Mouse (Mus musculus) heart, embryonic 16.5 days (tissue): ENCODE results near the gene Tdrd7. TPM values are rescaled to one million over a fixed set of nuclear protein-coding genes. Genes with fewer than 3 reads are reported as not detected.

Experiments used
- ATAC-seq: fragments of 200-750 bp; cut with Nextera tagmentation; replicated peaks from 2 replicates; pipeline ENCODE4 v1.8.0; 2017; ENCODE audit warnings: moderate number of reproducible peaks; ENCODE audit not compliant: insufficient read depth, low FRiP score; ENCODE audit errors: extremely low read depth
- H3K27ac ChIP-seq: fragments of 300-500 bp; sonication (generic); 2 replicates; pipeline ENCODE4 v1.5.1; 2014; ENCODE audit warnings: mild to moderate bottlenecking, low read length, control low read depth, moderate library complexity
- H3K27me3 ChIP-seq: fragments of 300-500 bp; sonication (generic); 2 replicates; pipeline ENCODE4 v1.6.1; 2014; ENCODE audit warnings: low read length, mixed read lengths; ENCODE audit not compliant: control insufficient read depth, insufficient read depth
- H3K36me3 ChIP-seq: fragments of 300-500 bp; sonication (generic); 2 replicates; pipeline ENCODE4 v1.6.1; 2014; ENCODE audit not compliant: control insufficient read depth, insufficient read depth
- H3K4me1 ChIP-seq: fragments of 300-500 bp; sonication (generic); 2 replicates; pipeline ENCODE4 v1.6.1; 2014; ENCODE audit warnings: low read length, mixed read lengths; ENCODE audit not compliant: control insufficient read depth, insufficient read depth
- H3K4me2 ChIP-seq: fragments of 300-500 bp; sonication (generic); 2 replicates; pipeline ENCODE4 v1.6.1; 2014; ENCODE audit warnings: low read depth, mild to moderate bottlenecking, control low read depth, low read length
- H3K4me3 ChIP-seq: fragments of 300-500 bp; sonication (generic); 2 replicates; pipeline ENCODE4 v1.5.1; 2014; ENCODE audit warnings: mild to moderate bottlenecking, control low read depth, low read length
- H3K9ac ChIP-seq: fragments of 300-500 bp; sonication (generic); 2 replicates; pipeline ENCODE4 v1.6.1; 2014; ENCODE audit warnings: low read length, control low read depth
- H3K9me3 ChIP-seq: fragments of 300-500 bp; sonication (generic); replicated peaks from 2 replicates; pipeline ENCODE4 v1.6.1; 2016; ENCODE audit warnings: low read length; ENCODE audit not compliant: control insufficient read depth
- WGBS: fragments of 180-500 bp; shearing (Covaris S2); extraction: QIAGEN DNeasy Blood & Tissue Kit; methylation state at CpG from one replicate; pipeline ENCODE4 v1.1.7; 2014; 5-methylcytosine and 5-hydroxymethylcytosine counted together
- polyA plus RNA-seq: library from polyadenylated mRNA; unstranded; fragments of >200 nt; fragmentation: Nextera tagmentation; extraction: Ambion mirVana; gene quantifications from 2 replicates; pipeline ENCODE4 v1.2.1, GENCODE M21; 2015

Tdrd7 gene
- polyA plus RNA-seq, 1 experiment from 2014 or later = 18.5 TPM

DNA sequence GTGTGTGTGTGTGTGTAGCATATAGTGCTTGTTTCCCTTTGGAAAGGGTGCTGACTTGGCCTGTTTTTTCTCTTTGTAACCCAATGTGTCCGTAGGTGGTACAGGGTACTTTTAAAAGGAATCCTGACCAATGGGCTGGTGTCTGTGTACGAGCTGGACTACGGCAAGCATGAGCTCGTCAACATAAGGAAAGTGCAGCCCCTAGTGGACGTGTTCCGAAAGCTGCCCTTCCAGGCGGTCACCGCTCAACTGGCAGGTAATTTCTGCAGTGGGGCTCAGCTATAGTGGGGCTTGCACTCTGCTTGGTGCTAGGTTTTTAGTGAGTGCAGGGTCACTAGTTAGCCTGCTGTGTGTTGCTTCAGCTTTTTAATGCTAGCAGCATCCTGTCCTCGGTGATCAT, 64.4 kb downstream of the Tdrd7 start:
- Histone ChIP-seq H3K36me3 (no peaks in the 10 kb centered on the region), H3K4me2 (no peak overlapping the region), H3K27me3 (no peaks in the 10 kb centered on the region), H3K9ac (no peak overlapping the region), H3K4me1 (peaks cover 22% of the 10 kb centered on the region), H3K4me3 (no peak overlapping the region), H3K27ac (no peak overlapping the region), H3K9me3 (no peaks in the 10 kb centered on the region)
- WGBS = 39% methylated on average over 9 of the region's 9 CpGs
- ATAC-seq = no peak

DNA sequence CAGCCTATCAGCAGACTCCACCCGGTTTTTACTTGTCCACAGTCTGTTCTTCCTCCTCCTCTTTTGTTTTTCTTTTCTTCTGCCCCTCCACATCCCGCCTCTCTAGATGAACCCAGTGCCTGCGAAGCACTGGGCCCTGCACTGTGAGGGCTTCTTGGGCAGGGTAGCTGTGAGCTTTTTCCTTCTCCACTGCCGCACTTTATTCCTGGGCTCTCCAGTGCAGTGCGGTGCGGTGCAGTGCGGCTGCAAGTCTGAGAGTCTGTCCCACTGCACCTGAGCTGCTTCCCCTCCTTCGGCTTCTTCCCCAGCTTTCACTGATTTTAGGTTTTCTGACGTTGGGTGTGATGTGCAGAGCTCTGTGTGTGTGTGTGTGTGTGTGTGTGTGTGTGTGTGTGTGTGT, 67.3 kb downstream of the Tdrd7 start:
- H3K4me1 ChIP-seq = peaks cover 22% of the 10 kb centered on the region
- H3K27ac ChIP-seq = peak overlapping the region; percentile 82
- H3K9ac ChIP-seq = peak overlapping the region; percentile 59
- no peak overlapping the region for H3K4me3 ChIP-seq
- no peaks in the 10 kb centered on the region for H3K36me3 ChIP-seq
- 28% methylated on average over 9 of the region's 9 CpGs for WGBS
- H3K27me3 ChIP-seq = no peaks in the 10 kb centered on the region
- H3K9me3 ChIP-seq = no peaks in the 10 kb centered on the region
- ATAC-seq = peak; percentile 62
- peak overlapping the region; percentile 57 for H3K4me2 ChIP-seq

DNA sequence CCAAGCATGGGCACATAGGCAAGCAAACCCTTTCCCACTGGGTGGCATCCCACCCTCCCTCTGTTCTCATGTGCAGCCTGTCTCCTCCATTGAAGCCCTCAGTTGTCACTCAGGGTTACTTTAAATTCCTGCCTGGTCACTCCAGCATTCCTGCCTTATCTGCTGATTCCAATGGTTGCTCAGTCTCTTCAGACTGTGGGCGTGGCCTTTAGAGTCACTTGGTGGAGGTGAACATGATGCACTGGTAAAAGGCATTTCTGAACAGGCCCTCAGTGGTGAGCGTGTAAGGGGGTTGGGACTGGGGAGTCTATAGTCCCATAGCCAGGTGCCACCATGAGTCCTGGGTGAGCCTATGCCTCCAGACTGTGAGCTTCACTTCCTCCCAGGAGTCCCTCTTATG, 68.1 kb downstream of the Tdrd7 start:
- Histone ChIP-seq H3K4me1 (peaks cover 24% of the 10 kb centered on the region), H3K36me3 (no peaks in the 10 kb centered on the region), H3K27ac (peak overlapping the region; percentile 88), H3K4me3 (no peak overlapping the region; the same call in 1 of the 2 replicates), H3K4me2 (peak overlapping the region; percentile 57), H3K9ac (peak overlapping the region; percentile 59; the same call in 1 of the 2 replicates), H3K9me3 (no peaks in the 10 kb centered on the region), H3K27me3 (peaks cover 5% of the 10 kb centered on the region; the same call in 1 of the 2 replicates)
- ATAC-seq = peak; percentile 93
- WGBS = 38% methylated on average over 2 of the region's 2 CpGs

DNA sequence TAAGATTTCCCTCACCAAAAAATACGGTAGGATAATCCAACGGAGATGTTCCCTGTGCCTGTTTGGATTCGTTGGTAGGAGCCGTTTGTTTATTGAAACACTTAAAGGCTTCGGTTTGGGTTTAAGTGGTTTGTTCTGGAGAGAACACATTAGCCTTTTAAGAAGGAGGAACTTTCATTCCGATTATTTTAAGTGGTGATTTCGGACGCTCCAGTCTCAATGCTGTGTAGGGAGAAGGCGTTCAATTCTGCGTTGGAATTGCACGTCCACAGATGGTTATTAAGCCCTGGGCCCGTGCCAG, 73.4 kb downstream of the Tdrd7 start:
- 4% methylated on average over 12 of the region's 12 CpGs for WGBS
- peak overlapping the region; percentile 97 for H3K27ac ChIP-seq
- H3K4me3 ChIP-seq = peak overlapping the region; percentile 85
- H3K9ac ChIP-seq = peak overlapping the region; percentile 90
- peaks cover 7% of the 10 kb centered on the region; the same call in 1 of the 2 replicates for H3K27me3 ChIP-seq
- H3K36me3 ChIP-seq = no peaks in the 10 kb centered on the region
- no peaks in the 10 kb centered on the region for H3K9me3 ChIP-seq
- ATAC-seq = no peak
- H3K4me1 ChIP-seq = peaks cover 38% of the 10 kb centered on the region
- peak overlapping the region; percentile 83 for H3K4me2 ChIP-seq

DNA sequence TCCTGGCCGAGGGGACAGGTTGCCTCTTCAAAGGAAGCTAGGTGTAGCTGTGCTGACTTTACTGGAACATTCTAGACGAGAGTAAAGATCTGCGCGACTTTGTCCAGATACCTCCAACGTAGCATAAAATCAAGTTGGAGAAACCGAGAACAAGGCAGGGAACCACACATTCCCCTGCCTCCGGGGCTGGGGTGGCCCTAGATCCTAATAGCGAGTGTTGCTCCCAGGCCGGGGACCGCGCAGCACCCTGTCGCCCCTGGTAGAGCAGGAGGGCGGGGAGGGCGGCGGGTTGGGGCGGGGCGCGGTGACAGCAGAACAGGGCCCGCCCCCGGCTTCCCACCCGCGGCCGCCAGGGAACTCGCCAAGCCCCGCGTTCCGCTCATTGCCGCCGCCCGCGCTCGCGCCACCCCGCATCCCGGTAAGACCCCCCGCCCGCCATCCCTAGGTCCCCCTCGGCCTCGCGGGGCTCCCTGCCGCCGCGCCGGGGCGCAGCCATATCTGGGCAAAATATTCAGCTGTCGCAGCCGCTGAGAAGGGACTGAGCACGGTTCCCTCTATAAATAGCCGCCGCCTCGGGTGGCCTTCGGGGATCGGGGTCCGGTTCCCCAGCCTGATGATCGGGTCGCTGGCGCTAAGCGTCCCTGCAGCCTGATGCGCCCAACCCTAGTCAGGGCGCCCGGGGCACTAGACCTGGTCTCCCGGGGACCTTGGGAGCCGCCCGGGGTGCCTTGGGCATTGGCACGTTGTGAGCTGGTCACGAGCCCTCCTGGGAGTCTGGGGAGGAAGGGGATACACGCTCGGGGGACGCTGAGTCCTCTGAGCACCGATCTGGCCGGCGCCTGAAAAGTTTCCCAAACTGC, 74.0 kb downstream of the Tdrd7 start, which contains the start of gene Tmod1:
Tmod1 (plus strand) TSS at position 44 of the 860 bp plus-strand sequence.
- peak within 1 kb of the TSS; percentile 83 for H3K4me2 ChIP-seq
- ATAC-seq = peak; percentile 66
- peak within 1 kb of the TSS; percentile 97 for H3K27ac ChIP-seq
- 1% methylated on average over 65 of the region's 72 CpGs for WGBS
- peaks cover 7% of the 10 kb centered on the region; the same call in 1 of the 2 replicates for H3K27me3 ChIP-seq
- peak within 1 kb of the TSS; percentile 85 for H3K4me3 ChIP-seq
- H3K4me1 ChIP-seq = peaks cover 37% of the 10 kb centered on the region
- no peaks in the 10 kb centered on the region for H3K36me3 ChIP-seq
- H3K9me3 ChIP-seq = no peaks in the 10 kb centered on the region
- peak within 1 kb of the TSS; percentile 90 for H3K9ac ChIP-seq

DNA sequence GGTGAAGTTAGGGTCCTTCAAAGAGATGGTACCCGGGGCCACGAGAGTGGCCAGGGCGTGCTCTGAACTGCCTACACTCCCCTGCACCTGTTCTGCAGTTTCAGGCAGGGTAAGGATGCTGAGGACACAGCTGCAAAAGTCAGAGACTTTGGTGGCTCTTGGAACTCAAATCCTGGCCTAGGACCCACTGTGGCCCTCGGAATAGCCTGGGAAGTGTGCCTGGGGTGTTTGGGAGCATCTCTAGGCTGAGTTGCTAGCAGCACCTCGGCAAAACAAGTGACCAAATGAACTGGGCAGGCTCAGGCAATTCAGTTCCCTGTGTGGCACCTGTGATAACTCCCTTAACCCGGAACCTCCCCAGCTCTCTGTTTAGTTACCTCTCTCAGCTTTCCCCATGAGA, 74.8 kb downstream of the Tdrd7 start:
- Histone ChIP-seq H3K9me3 (no peaks in the 10 kb centered on the region), H3K27ac (peak overlapping the region; percentile 97), H3K4me2 (peak overlapping the region; percentile 83), H3K4me3 (peak overlapping the region; percentile 85), H3K9ac (peak overlapping the region; percentile 90), H3K4me1 (peaks cover 44% of the 10 kb centered on the region), H3K36me3 (no peaks in the 10 kb centered on the region), H3K27me3 (peaks cover 7% of the 10 kb centered on the region; the same call in 1 of the 2 replicates)
- WGBS = 13% methylated on average over 6 of the region's 6 CpGs
- ATAC-seq = no peak

DNA sequence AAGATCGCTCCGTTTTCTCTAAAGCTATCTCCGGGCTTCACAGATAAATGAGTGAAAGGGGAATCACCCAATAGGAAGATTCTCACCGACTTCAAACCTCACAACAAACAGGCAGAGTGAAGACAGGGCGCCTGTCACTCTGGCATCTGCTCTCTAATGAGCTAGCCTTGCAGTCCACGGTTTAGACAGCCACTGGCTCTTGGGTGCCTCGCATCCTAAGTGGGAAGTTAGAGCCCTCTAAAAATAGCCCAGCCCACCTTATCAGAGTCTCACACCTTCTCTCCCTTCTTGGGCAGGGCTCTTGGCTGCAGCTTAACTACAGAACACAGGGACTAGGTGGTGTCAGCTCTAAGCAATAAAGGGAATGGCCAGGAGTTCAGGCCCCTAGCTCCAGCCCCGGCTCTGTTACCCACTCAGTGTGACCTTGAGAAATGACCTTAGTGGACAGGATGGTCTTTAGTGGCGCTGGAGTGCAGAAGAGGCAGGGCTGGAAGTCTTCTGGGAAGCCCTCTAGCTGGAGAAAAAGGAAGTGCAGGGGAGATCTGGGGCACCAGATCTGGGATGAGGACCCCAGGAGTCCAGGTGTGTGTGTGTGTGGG, 75.6 kb downstream of the Tdrd7 start:
- no peaks in the 10 kb centered on the region for H3K9me3 ChIP-seq
- peak overlapping the region; percentile 97 for H3K27ac ChIP-seq
- 5% methylated on average over 9 of the region's 9 CpGs for WGBS
- H3K4me1 ChIP-seq = peaks cover 44% of the 10 kb centered on the region
- peaks cover 7% of the 10 kb centered on the region; the same call in 1 of the 2 replicates for H3K27me3 ChIP-seq
- H3K4me3 ChIP-seq = peak overlapping the region; percentile 85
- peak overlapping the region; percentile 83 for H3K4me2 ChIP-seq
- H3K9ac ChIP-seq = peak overlapping the region; percentile 90
- no peaks in the 10 kb centered on the region for H3K36me3 ChIP-seq
- peak; percentile 78 for ATAC-seq

DNA sequence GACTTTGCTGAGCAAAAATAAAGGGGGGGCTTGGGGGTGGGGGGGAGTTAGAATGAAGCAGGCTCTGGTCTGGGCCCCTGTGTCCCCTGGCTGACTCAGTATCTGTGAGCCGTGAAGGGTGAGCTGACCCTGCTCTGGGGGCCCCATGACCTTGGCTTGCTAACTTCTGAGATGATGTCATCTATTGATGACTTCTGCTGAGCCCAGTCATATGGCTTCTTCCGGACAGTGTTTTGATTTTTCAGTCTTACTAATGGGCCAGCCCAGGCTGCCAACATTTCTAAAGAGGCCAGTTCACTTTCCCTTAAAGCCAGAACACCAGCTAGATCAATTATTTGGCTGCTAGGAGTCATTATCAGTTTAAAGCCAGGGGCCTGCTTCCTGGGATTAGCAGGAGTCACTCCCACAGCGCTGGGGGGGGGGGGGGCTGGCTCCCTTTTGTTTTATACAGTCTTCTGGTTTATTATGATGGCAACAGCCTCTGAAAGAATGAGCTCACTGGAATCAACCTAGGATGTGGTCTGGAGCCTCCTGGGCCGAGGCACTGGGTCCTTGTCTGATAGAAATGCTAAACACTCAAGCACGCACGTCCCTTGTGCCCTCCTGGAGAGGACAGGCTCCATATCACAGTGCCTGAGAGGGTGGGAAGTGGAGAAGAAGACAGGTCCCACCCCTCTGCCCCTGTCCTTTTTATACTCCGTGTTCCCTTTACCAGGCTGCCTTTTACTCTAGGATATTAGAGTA, 76.8 kb downstream of the Tdrd7 start:
- peaks cover 7% of the 10 kb centered on the region; the same call in 1 of the 2 replicates for H3K27me3 ChIP-seq
- peak overlapping the region; percentile 83 for H3K4me2 ChIP-seq
- peak overlapping the region; percentile 90 for H3K9ac ChIP-seq
- peak overlapping the region; percentile 85 for H3K4me3 ChIP-seq
- H3K27ac ChIP-seq = peak overlapping the region; percentile 97
- peaks cover 55% of the 10 kb centered on the region for H3K4me1 ChIP-seq
- 11% methylated on average over 7 of the region's 7 CpGs for WGBS
- ATAC-seq = peak; percentile 55
- no peaks in the 10 kb centered on the region for H3K36me3 ChIP-seq
- H3K9me3 ChIP-seq = no peaks in the 10 kb centered on the region
